Mouse (Mus musculus) hindbrain, embryonic 13.5 days (tissue): Measurements from ENCODE around the gene Dnmt3c. TPM values are rescaled to one million over a fixed set of nuclear protein-coding genes. Genes with fewer than 3 reads are reported as not detected.

Experiments
- ATAC-seq: fragments of 200-750 bp; cut with Nextera tagmentation; 2 replicates; pipeline ENCODE4 v1.8.0; 2017; ENCODE audit warnings: moderate TSS enrichment; ENCODE audit not compliant: low FRiP score
- H3K27ac ChIP-seq: fragments of 300-500 bp; sonication (generic); 2 replicates; pipeline ENCODE4 v1.5.1; 2015; ENCODE audit warnings: inconsistent platforms, mild to moderate bottlenecking, moderate library complexity
- H3K27me3 ChIP-seq: fragments of 300-500 bp; sonication (generic); 2 replicates; pipeline ENCODE4 v1.6.1; 2015; ENCODE audit warnings: mild to moderate bottlenecking, inconsistent platforms
- H3K36me3 ChIP-seq: fragments of 300-500 bp; sonication (generic); 2 replicates; pipeline ENCODE4 v1.6.1; 2015; ENCODE audit warnings: mild to moderate bottlenecking, inconsistent platforms
- H3K4me1 ChIP-seq: fragments of 300-500 bp; sonication (generic); replicated peaks from 2 replicates; pipeline ENCODE4 v1.6.1; 2015; ENCODE audit warnings: inconsistent platforms
- H3K4me2 ChIP-seq: fragments of 300-500 bp; sonication (generic); 2 replicates; pipeline ENCODE4 v1.6.1; 2015; ENCODE audit warnings: inconsistent platforms, mild to moderate bottlenecking, moderate library complexity
- H3K4me3 ChIP-seq: fragments of 300-500 bp; sonication (generic); 2 replicates; pipeline ENCODE4 v1.5.1; 2015; ENCODE audit warnings: mild to moderate bottlenecking, inconsistent platforms
- H3K9ac ChIP-seq: fragments of 300-500 bp; sonication (generic); 2 replicates; pipeline ENCODE4 v1.6.1; 2015; ENCODE audit warnings: mild to moderate bottlenecking, inconsistent platforms
- H3K9me3 ChIP-seq: fragments of 300-500 bp; sonication (generic); 2 replicates; pipeline ENCODE4 v1.6.1; 2016; ENCODE audit warnings: inconsistent platforms
- WGBS: fragments of 180-500 bp; shearing (Covaris S2); methylation state at CpG from one replicate; pipeline ENCODE4 v1.1.7; 2015; 5-methylcytosine and 5-hydroxymethylcytosine counted together
- polyA plus RNA-seq: library from polyadenylated mRNA; unstranded; fragments of >200 nt; fragmentation: Nextera tagmentation; extraction: Ambion mirVana; gene quantifications from 2 replicates; pipeline ENCODE4 v1.2.1, GENCODE M21; 2015

Gene Dnmt3c
- polyA plus RNA-seq, 1 experiment from 2014 or later: not detected

- Histone ChIP-seq H3K9ac (no peak overlapping the region), H3K4me1 (no peaks in the 10 kb centered on the region), H3K9me3 (no peaks in the 10 kb centered on the region), H3K4me3 (no peak overlapping the region), H3K4me2 (no peak overlapping the region), H3K36me3 (no peaks in the 10 kb centered on the region), H3K27me3 (no peaks in the 10 kb centered on the region), H3K27ac (no peak overlapping the region)
- no peak for ATAC-seq
- 83% methylated on average over 4 of the region's 4 CpGs for WGBS
Measured at GRCm38 (mm10) chr2:153725291-153725690, 28.8 kb downstream of the Dnmt3c start.

DNA sequence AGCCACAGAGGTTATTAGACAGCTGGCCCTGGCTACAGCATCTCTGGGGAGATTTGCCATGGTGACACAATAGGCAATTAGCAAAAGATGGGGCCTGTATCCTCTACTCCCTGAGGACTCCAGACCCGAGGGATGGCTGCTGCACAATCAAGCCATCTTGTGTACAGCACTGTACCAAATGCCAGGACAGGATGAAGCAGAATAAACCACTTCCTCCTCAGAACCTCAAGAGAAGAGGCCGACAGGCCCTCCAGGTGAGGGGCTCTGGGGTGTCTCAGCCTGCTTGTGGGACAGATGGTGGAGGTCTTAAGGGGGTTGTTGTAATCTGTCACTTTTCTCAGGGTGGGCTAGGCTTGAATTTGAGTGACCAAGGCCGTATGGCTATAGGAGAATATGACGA lies 37.6 kb downstream of the Dnmt3c start:
- H3K4me2 ChIP-seq: no peak overlapping the region
- H3K4me1 ChIP-seq: no peaks in the 10 kb centered on the region
- no peaks in the 10 kb centered on the region for H3K27me3 ChIP-seq
- H3K27ac ChIP-seq: no peak overlapping the region
- no peak for ATAC-seq
- H3K9me3 ChIP-seq: no peaks in the 10 kb centered on the region
- no peak overlapping the region for H3K4me3 ChIP-seq
- 80% methylated on average over 4 of the region's 4 CpGs for WGBS
- no peaks in the 10 kb centered on the region for H3K36me3 ChIP-seq
- no peak overlapping the region for H3K9ac ChIP-seq

GRCm38 (mm10) chr2:153740500-153741436 lies 44.3 kb downstream of the Dnmt3c start, which contains the start of gene Mapre1:
Gene Mapre1 (plus strand): TSS chr2:153741274.
- no peaks in the 10 kb centered on the region for H3K27me3 ChIP-seq
- no peaks in the 10 kb centered on the region for H3K9me3 ChIP-seq
- H3K9ac ChIP-seq: peak within 1 kb of the TSS; percentile 89
- H3K4me2 ChIP-seq: peak within 1 kb of the TSS; percentile 89
- WGBS: 11% methylated on average over 54 of the region's 58 CpGs
- H3K27ac ChIP-seq: peak within 1 kb of the TSS; percentile 97
- ATAC-seq: peak; percentile 97
- H3K4me3 ChIP-seq: peak within 1 kb of the TSS; percentile 72
- peaks cover 43% of the 10 kb centered on the region for H3K4me1 ChIP-seq
- H3K36me3 ChIP-seq: no peaks in the 10 kb centered on the region

DNA sequence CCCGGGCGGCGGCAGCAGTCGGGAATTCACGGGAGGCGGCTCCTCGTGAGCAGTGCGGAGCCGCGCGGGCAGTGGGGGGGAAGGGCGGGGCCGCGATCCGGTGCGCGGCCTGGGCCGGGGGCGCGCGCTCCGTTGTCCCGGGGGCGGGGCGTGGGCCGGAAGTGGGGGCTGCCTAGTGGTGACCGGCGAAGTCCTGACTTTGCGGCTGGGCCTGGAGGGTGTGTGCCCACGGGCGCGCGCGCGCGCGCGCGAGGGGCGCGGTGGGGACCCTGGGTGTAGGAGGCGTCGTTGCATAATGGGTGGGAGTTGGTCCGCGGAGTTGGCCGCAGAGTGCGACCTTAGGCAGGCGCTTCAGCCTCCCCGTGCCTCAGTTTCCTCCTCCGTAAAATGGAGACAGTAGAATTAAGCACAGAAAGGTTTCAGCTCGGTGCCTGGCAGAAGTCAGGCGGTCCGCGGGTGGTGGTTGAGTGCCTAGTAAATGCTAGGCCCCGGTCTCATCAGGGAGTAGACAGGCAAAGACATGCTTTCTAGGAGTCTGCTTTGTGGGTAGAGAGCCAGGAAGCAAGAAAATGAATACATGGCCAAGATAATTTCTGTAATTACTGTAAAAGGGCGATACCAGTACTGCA lies 45.1 kb downstream of the Dnmt3c start:
- Histone ChIP-seq H3K4me3 (peak overlapping the region; percentile 72), H3K27ac (peak overlapping the region; percentile 97), H3K9me3 (no peaks in the 10 kb centered on the region), H3K4me1 (peaks cover 50% of the 10 kb centered on the region), H3K27me3 (no peaks in the 10 kb centered on the region), H3K4me2 (peak overlapping the region; percentile 89), H3K36me3 (peaks cover 1% of the 10 kb centered on the region), H3K9ac (peak overlapping the region; percentile 89)
- ATAC-seq: peak; percentile 82
- WGBS: 2% methylated on average over 53 of the region's 56 CpGs

- H3K27ac ChIP-seq: no peak overlapping the region
- ATAC-seq: no peak
- no peak overlapping the region for H3K4me2 ChIP-seq
- H3K9ac ChIP-seq: no peak overlapping the region
- H3K9me3 ChIP-seq: no peaks in the 10 kb centered on the region
- H3K4me1 ChIP-seq: peaks cover 53% of the 10 kb centered on the region
- no peak overlapping the region for H3K4me3 ChIP-seq
- no peaks in the 10 kb centered on the region for H3K27me3 ChIP-seq
- peaks cover 36% of the 10 kb centered on the region for H3K36me3 ChIP-seq
Measured at GRCm38 (mm10) chr2:153747994-153748393, 51.5 kb downstream of the Dnmt3c start.

- H3K27ac ChIP-seq: no peak overlapping the region
- no peak overlapping the region for H3K4me3 ChIP-seq
- ATAC-seq: no peak
- WGBS: 88% methylated on average over 2 of the region's 2 CpGs
- no peaks in the 10 kb centered on the region for H3K9me3 ChIP-seq
- peaks cover 41% of the 10 kb centered on the region for H3K36me3 ChIP-seq
- no peaks in the 10 kb centered on the region for H3K27me3 ChIP-seq
- H3K4me1 ChIP-seq: peaks cover 30% of the 10 kb centered on the region
- no peak overlapping the region for H3K9ac ChIP-seq
- H3K4me2 ChIP-seq: no peak overlapping the region
Measured at GRCm38 (mm10) chr2:153750363-153750762, 53.9 kb downstream of the Dnmt3c start.

DNA sequence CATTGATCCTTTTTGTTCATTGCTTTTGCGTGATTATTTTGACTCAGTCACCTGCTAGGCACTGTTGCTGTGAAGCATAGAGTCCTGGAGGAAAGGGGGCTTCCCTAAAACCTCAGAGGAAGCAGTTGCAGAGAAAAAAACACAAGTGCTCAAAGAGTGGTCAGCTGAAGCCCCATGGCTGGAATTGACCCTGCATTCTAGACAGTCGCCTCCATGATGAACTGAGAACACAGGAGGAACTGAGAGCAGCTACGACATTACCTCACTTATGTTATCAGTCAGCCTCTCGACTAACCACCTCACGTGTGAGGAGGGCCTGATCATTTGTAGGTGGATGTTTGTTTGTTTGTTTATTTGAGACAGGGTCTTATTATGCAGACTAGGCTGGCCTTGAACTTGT lies 65.7 kb downstream of the Dnmt3c start:
- 96% methylated on average over 5 of the region's 5 CpGs for WGBS
- ATAC-seq: no peak
- no peak overlapping the region for H3K4me2 ChIP-seq
- H3K36me3 ChIP-seq: peaks cover 96% of the 10 kb centered on the region
- no peaks in the 10 kb centered on the region for H3K27me3 ChIP-seq
- H3K9me3 ChIP-seq: no peaks in the 10 kb centered on the region
- no peak overlapping the region for H3K9ac ChIP-seq
- H3K27ac ChIP-seq: no peak overlapping the region
- H3K4me3 ChIP-seq: no peak overlapping the region
- no peaks in the 10 kb centered on the region for H3K4me1 ChIP-seq

DNA sequence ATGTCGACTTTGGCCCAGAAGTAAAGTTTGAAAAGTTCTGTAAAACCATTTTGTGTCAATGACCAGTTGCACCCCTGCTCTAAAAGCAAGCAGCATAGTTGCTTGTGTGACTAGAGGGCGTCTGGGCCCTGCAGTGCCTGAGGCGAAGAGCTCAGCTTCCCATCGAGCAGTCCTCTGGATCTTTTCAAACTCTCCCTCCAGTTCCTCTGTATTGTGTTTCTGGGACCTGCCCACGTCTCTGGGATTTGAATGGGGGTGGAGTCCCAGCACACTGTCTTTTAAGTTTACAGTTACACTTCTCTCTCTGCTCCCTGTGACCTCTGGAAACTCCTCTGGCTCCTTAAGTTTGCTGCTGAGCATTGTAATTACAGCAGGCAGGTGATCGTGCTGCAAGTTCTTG lies 71.0 kb downstream of the Dnmt3c start:
- WGBS: 63% methylated on average over 6 of the region's 6 CpGs
- ATAC-seq: no peak
- no peaks in the 10 kb centered on the region for H3K27me3 ChIP-seq

GRCm38 (mm10) chr2:153768881-153769280 lies 72.4 kb downstream of the Dnmt3c start:
- peaks cover 79% of the 10 kb centered on the region for H3K36me3 ChIP-seq
- H3K27me3 ChIP-seq: no peaks in the 10 kb centered on the region
- H3K27ac ChIP-seq: no peak overlapping the region
- H3K4me1 ChIP-seq: no peaks in the 10 kb centered on the region
- WGBS: 86% methylated on average over 2 of the region's 2 CpGs
- no peak for ATAC-seq
- H3K4me3 ChIP-seq: no peak overlapping the region
- no peak overlapping the region for H3K4me2 ChIP-seq
- no peak overlapping the region for H3K9ac ChIP-seq
- no peaks in the 10 kb centered on the region for H3K9me3 ChIP-seq

More for the DNA sequence above, 71.0 kb downstream of the Dnmt3c start:
- H3K4me1 ChIP-seq: no peaks in the 10 kb centered on the region
- H3K4me2 ChIP-seq: no peak overlapping the region
- peaks cover 78% of the 10 kb centered on the region for H3K36me3 ChIP-seq
- H3K27ac ChIP-seq: no peak overlapping the region
- H3K4me3 ChIP-seq: no peak overlapping the region
- H3K9ac ChIP-seq: no peak overlapping the region
- H3K9me3 ChIP-seq: no peaks in the 10 kb centered on the region

DNA sequence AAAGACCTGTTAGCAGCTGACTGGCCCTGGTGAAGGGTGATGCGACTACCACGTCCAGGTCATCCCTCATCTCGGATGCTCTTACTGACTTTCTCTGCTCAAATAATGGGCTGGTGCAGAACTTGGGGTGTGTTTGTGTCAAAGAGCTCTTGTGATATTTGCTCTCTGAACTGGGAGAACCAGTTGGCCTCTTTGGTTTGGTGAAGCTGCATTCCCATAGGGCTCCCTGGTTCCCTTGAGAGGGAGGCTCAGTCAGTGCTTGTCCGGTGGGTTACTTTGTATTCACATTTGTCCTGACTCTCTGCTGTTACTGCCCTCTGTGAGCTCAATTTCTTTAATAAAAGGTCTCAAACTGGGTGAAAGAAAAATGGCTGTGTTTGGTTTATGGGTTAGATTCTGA lies 76.5 kb downstream of the Dnmt3c start:
- H3K27me3 ChIP-seq: no peaks in the 10 kb centered on the region
- no peak overlapping the region for H3K4me2 ChIP-seq
- ATAC-seq: no peak
- H3K4me1 ChIP-seq: no peaks in the 10 kb centered on the region
- no peak overlapping the region for H3K4me3 ChIP-seq
- H3K9me3 ChIP-seq: no peaks in the 10 kb centered on the region
- peaks cover 53% of the 10 kb centered on the region for H3K36me3 ChIP-seq
- no peak overlapping the region for H3K27ac ChIP-seq
- H3K9ac ChIP-seq: no peak overlapping the region
- 96% methylated on average over 4 of the region's 4 CpGs for WGBS

- no peak overlapping the region for H3K27ac ChIP-seq
Measured at GRCm38 (mm10) chr2:153775472-153775871, 79.0 kb downstream of the Dnmt3c start.

GRCm38 (mm10) chr2:153778638-153779362 lies 82.3 kb downstream of the Dnmt3c start:
- Histone ChIP-seq H3K4me2 (peak overlapping the region; percentile 59), H3K36me3 (peaks cover 13% of the 10 kb centered on the region), H3K4me3 (peak overlapping the region; percentile 30), H3K27ac (0 out of 2 replicates have a peak overlapping the region, but pooled peaks have one; percentile 3), H3K9me3 (no peaks in the 10 kb centered on the region), H3K27me3 (no peaks in the 10 kb centered on the region), H3K9ac (peak overlapping the region; percentile 20; the same call in 1 of the 2 replicates), H3K4me1 (peaks cover 12% of the 10 kb centered on the region)
- peak; percentile 74 for ATAC-seq
- WGBS: 18% methylated on average over 24 of the region's 24 CpGs

More at GRCm38 (mm10) chr2:153775472-153775871, 79.0 kb downstream of the Dnmt3c start:
- no peaks in the 10 kb centered on the region for H3K27me3 ChIP-seq
- H3K4me3 ChIP-seq: no peak overlapping the region
- no peaks in the 10 kb centered on the region for H3K9me3 ChIP-seq
- no peak for ATAC-seq
- over 99% methylated on average over 4 of the region's 4 CpGs for WGBS
- no peak overlapping the region for H3K9ac ChIP-seq
- peaks cover 12% of the 10 kb centered on the region for H3K4me1 ChIP-seq
- no peak overlapping the region for H3K4me2 ChIP-seq
- H3K36me3 ChIP-seq: peaks cover 42% of the 10 kb centered on the region
